Mouse (Mus musculus): Measurements from ENCODE around the gene Ryr3.

DNA sequence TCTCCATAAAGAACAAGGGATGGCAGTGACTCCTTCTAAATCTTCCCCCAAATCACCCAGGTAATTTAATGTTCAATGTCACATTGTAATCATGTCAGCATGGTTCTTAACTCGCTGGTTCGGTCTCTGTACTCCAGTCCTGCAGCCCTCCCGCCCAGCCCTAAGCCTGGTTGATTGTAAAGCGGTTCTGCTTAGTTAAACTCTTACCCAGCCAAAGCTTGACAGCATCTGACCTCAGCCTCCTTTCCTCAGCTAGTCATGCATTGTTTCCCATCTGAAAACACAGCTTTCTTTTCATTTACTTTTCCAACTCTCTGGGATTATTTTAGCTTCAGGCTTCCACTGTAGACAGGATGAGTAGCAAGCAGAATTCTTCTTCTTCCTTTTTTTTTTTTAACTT, 121.7 kb downstream of the Ryr3 start:
- no peak for TF ChIP-seq ZNF384 (IDR thresholded peaks at IDR 0.05; ENCODE audit: low read depth, low read length)
- TF ChIP-seq CHD2 (IDR thresholded peaks at IDR 0.05; ENCODE audit: low read depth, low read length) = no peak
- TF ChIP-seq ZC3H11A (IDR thresholded peaks at IDR 0.05; ENCODE audit: borderline replicate concordance, low read depth, low read length) = no peak
- TF ChIP-seq MAFK (IDR thresholded peaks at IDR 0.05; ENCODE audit: insufficient read depth, low read depth, low read length) = no peak
- TF ChIP-seq HCFC1 (IDR thresholded peaks at IDR 0.05; ENCODE audit: borderline replicate concordance, insufficient read depth, low read length) = no peak
